Mouse (Mus musculus) heart, postnatal 0 days (tissue): ENCODE results near the gene Mn1.

ENCODE experiments used
- CTCF ChIP-seq: IDR thresholded peaks from 2 replicates; pipeline ENCODE4 v1.5.1; 2016; ENCODE audit warnings: antibody characterized with exemption, control low read depth, low read depth
- EP300 ChIP-seq: IDR thresholded peaks from 2 replicates; pipeline ENCODE4 v1.6.1; 2016; ENCODE audit warnings: antibody characterized with exemption, low read depth

- TF ChIP-seq EP300 (no peak), CTCF (no peak)
Measured at GRCm38 (mm10) chr5:111449700-111450099, 32.5 kb downstream of the Mn1 start.
